Mouse (Mus musculus): ENCODE data around the gene Stat2. TPM values are rescaled to one million over a fixed set of nuclear protein-coding genes. Genes with fewer than 3 reads are reported as not detected.

The Stat2 gene
- total RNA-seq (2014; fragmentation: Nextera tagmentation) = 24.3 and 35.7 TPM in 2 replicates
- 8.1 and 9.0 TPM in 2 replicates for total RNA-seq (2017)

DNA sequence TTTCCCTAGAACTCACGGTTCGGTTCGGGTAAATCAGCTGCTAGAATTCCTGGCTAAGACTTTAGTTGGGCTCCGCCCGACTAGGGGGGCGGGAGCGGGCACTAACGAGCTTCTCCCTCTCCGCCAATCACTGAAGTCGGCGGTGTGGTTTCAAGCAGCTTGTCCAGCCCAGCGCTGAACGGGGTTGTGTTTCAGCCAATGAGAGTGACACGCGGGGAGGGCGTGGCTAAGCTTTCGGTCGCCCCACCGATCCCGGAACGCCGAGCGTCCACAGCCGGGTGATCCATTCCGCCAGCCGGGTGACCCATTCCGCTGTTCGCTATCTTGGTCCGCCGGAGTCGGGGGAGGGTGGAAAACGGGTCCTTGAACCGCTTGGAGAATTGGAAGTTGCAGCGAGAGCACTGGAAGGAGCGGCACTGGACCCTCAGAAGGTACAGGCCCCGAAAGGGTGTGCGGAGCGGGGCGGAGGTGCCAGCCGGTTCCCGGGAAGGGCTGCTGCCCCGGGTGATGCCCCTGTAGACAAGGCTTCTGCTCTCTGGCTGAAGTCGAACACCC is at the start of gene Stat2:
Gene Stat2, plus strand, starts transcription at position 273 of the 555 bp plus-strand sequence.
- ATAC-seq (replicated peaks; ENCODE audit: low FRiP score, low TSS enrichment, poor library complexity, severe bottlenecking) = peak; percentile 98

DNA sequence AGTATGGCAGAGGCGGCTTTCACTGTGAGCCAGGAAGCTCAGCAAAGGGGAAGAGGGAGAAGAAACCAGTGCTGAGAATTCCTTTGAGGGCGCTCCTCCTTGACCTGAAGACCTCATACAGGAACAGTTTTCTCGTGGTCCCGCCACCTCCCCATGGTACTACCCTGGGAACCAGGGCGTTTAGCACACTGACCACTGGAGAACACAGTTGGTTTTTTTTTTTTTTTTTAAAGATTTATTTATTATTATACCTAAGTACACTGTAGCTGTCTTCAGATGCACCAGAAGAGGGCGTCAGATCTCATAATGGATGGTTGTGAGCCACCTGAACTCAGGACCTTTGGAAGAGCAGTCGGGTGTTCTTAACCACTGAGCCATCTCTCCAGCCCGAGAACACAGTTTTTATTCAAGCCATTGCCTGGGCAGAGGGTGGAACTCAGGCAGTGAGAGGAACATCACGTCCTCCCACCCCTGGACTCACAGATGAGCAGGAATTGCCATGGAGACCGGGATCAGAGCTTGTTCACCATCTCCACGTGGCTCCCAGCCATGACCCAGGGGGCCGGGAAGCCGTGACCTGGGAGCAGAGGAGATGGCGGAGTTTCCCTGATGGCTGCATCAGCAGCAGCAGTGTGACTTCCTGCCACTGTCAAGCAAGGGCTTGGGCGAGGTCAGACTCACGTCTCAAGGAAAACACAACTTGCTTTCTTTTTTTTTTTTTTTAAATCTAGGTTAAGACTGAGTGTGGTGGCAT is 48.6 kb upstream of the Stat2 start:
- ATAC-seq (replicated peaks; ENCODE audit: low FRiP score, low TSS enrichment, poor library complexity, severe bottlenecking) = no peak

DNA sequence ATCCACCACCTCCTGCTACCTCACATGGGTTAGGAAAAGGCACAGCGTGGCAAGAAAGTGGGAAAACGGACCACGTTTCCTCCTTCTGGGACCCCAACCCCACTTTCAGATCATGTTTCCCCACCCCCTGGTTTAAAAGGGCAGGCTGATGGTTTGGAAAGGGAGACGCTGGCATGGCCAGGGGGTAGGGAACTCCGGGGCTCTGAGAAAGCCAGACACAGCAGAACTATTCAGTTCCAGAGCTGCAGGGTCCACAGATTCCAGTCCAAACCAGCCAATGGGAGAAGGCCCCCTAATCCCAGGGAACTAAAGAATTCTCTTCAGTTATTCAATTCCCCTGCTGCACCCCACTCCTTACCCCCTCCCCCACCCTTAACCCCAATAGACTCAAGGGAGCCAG is 45.3 kb upstream of the Stat2 start:
- ATAC-seq (replicated peaks; ENCODE audit: low FRiP score, low TSS enrichment, poor library complexity, severe bottlenecking) = no peak

DNA sequence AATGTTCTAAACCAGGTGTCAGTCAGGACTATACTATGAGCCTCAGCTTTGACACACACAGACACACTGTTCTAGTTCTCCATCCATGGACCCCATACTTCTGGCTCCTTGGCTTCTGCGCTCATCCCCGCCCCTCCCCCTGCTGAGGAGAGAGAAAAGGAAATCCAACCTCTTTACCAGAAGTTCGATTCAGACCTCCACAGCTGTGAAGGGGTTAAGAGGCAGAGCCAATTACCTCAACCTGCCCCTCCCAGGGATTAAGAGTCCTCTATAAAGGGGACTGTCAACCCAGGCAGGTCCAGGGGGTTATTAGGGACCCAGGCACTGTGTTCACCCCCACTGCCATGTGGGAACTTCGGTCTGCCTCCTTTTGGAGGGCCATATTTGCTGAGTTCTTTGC is 44.8 kb upstream of the Stat2 start, which contains the start of gene Mip:
Gene Mip, plus strand, starts transcription at position 301 of the 400 bp plus-strand sequence.
- ATAC-seq (replicated peaks; ENCODE audit: low FRiP score, low TSS enrichment, poor library complexity, severe bottlenecking) = no peak

DNA sequence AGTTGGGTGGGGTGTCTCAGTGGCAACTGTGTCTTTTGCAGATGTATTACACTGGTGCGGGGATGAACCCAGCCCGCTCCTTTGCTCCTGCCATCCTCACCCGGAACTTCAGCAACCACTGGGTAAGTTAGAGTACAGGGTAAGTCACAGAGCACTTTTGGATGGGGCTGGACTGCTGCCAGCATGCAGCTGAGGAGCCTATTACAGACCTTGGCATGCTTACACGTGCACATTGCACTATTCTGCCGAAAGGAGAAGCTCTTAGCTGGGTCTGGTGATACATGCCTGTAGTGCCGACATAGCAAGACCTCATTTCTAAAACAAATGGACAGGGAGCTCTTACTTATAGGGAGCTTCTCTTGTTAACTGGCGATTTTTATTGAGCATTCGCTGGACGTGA is 42.8 kb upstream of the Stat2 start:
- peak; percentile 35; the same call in 1 of the 2 replicates for ATAC-seq (replicated peaks; ENCODE audit: low FRiP score, low TSS enrichment, poor library complexity, severe bottlenecking)

DNA sequence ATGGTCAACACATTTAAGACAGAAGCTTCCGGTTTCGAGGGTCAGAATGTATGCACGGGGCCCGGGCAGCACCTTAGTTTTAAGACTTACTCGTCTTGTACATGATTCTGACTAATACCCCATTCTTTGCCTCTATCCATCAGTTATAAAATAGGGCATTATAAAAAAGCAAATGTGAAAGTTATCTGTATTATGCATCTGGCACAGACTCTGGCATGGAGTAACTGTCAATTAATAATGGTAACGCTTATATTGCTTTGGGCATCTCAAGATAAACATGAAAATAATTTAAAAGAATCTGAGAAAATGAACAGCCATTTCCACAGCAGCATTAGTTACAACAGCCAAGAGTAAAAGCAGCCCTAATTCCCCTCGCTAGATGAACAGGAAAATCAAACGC is 42.4 kb upstream of the Stat2 start:
- ATAC-seq (replicated peaks; ENCODE audit: low FRiP score, low TSS enrichment, poor library complexity, severe bottlenecking) = 0 out of 2 replicates have a peak, but pooled peaks have one; percentile 24

DNA sequence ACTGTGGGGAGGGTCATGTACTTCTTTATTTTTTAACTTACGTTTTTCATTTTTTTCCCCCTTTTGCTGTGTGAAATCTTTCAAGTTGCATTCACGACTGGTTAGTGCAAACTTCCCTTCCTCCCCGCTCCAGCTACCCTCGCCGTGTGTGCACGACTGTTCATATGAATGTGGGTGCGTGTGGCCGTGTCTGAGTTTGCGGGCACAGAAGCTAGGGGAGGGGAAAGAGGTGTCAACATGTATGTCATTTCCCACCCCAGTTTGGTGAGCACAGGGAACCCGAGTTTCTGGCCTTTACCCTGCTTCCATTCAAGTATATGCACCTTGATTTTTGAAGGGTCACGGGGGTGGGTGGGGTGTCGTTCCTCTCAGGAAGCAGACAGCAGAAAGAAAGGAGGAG is 39.8 kb upstream of the Stat2 start:
- ATAC-seq (replicated peaks; ENCODE audit: low FRiP score, low TSS enrichment, poor library complexity, severe bottlenecking) = no peak

DNA sequence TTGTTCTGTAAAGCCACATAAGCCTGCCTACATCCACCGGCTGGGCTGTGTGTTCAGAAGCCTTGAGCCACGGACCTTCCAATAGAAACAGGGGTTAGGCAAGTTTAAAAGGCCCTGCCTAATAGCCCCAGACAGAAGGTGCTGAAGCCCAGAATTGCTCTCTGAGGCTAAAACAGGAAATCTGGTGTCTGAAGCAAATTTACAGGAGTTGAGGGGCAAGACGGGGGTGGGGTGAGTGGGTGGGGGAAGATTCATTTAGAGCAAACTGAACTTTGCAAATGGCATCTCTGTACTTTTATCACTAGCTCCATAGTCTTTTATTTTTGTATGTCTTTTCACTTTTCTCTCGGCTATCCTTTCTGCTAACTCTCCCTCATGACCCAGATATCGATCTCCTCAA is 39.2 kb upstream of the Stat2 start:
- ATAC-seq (replicated peaks; ENCODE audit: low FRiP score, low TSS enrichment, poor library complexity, severe bottlenecking) = no peak

DNA sequence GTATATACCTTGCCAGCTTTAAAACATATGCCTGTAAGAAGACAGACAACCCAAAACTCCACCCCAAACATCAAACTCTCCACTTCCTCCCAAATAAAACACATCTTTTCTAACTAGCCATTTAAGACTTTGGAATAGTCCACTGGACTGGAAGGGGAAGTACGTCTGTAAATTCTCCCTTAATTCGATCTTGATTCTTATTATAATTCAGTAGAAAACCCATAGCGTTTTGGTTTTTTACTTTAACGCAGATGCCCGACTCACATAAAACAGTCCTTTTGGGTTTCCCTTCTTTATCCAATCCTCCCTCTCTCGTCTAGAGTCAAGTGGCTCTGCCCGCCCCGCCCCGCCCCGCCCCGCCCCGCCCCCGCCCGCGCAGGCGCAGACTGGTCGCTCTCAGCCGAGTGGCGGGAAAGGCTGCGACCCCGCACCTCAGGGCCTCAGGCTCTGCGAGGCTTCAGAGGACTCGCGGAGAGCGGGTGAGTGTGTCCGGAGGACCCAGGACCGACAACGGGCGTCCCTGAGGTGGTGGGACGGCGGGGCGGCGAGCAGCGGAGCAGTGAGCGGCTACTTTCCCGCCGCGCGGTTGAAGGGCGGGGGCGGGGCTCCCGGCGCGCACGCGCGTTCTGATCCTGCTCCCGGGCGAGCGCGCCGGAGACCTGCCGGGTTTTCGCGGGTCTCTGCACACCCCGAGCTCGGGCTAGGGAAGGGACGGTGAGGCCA is 38.5 kb upstream of the Stat2 start, which contains the start of gene Timeless:
Gene Timeless, plus strand, starts transcription at position 369 of the 723 bp plus-strand sequence.
- ATAC-seq (replicated peaks; ENCODE audit: low FRiP score, low TSS enrichment, poor library complexity, severe bottlenecking) = peak; percentile 46

DNA sequence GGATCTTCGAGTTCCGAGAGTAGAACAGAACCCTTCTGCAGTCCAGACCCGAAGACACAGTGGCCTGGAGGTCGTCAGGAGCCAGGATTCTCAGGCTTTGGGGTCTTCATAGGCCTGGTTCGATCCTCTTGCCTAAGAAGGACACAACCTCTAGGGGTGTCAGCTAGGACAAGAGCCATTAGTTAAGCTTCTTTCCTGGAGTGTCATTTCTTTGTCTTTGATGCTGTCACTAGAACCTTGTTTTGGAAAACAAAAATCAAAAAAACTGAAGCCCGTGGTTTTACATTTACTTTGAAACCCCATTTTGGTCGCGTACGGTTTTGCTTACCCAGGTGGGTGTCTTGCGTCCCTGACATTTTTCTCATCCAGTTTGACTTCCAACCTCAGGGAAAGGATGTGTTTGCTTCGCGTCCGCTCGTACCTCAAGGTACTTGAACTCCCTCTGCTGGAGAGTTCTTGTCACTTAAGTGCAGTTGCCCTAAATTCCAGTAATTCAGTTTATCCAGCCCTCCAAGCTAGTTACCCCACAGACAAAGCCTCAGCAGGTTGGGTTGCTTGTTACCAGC is 37.9 kb upstream of the Stat2 start:
- peak; percentile 69 for ATAC-seq (replicated peaks; ENCODE audit: low FRiP score, low TSS enrichment, poor library complexity, severe bottlenecking)

DNA sequence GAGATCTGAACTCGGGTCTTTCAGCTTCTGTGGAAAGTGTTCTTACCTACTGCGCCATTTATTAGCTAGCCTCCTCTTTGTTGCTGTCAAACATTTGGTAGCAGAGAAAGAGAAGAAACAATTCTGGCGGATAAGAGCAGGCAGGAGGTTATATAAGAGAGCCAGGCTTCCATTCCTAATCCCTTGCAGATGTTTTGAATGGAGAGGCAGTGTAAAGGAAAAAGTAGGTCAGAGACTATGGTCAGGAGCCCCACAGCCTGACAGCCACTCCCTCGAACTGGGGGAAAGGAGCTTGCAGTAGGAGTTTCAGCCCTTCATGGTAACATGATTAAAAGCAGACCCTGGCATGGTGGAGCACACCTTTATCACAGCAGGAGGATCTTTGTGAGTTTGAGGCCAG is 34.0 kb upstream of the Stat2 start:
- ATAC-seq (replicated peaks; ENCODE audit: low FRiP score, low TSS enrichment, poor library complexity, severe bottlenecking) = no peak

DNA sequence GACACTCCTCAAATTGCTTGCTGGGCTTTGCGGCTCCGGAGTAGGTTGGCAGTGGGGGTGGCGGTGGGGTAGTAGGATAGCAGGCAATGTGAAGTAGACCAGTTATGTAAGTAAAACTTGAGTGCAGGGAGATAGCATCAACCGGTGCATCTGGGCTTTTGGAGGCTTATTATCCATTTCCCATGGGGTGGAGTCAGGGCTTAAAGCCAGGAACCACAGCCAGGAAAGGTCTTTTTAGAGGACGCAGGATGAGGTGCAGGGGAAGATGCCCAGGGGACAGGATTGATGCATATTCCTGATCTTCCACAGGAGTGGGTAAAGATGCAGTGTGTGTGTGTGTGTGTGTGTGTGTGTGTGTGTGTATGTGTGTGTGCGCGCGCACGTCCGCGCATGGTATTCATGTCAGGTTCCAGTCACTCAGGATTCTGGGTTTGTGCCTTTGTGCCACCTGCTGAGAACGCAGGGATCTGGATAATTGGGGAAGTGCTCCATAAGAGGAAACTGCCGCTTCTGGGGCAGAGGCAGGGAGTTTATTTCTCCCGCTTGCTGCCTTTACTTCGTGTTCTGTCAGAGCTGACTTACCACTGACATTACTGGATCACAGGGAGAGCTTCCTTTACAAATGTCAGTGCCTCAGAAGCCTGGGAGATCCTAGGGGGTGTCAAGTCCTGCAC is 32.4 kb upstream of the Stat2 start:
- ATAC-seq (replicated peaks; ENCODE audit: low FRiP score, low TSS enrichment, poor library complexity, severe bottlenecking) = peak; percentile 69

DNA sequence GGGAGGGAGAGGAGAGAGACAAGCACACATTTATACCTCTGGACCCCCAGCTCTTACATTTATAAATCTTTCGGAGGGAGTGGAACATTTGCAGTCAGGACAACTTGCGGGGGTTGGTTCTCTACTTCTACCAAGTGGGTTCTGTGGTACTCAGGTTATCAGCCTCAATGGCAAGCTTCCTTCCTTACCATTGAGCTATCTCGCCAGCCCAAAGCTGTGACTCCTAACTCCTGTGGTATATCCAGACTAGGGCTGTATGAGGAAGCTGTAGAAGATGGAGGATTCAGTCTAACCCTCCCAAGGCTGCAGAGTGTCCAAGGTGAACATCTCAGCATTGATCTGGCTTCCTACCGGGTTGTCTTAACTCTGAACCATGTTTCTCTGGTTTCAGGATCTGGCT is 31.2 kb upstream of the Stat2 start:
- ATAC-seq (replicated peaks; ENCODE audit: low FRiP score, low TSS enrichment, poor library complexity, severe bottlenecking) = no peak

DNA sequence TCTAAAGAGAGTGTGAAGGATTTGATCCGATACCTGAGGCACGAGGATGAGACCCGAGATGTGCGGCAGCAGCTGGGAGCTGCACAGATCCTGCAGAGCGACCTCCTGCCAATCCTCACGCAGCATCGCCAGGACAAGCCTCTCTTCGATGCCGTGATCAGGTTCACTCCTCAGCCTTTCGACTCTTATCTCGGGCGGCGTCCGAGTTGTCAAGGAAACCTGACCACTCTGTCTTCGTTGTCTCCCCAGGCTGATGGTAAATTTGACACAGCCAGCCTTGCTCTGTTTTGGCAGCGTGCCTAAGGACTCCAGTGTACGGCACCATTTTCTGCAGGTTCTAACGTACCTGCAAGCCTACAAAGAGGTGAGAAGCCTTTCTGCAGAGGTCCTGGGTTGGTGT is 30.2 kb upstream of the Stat2 start:
- ATAC-seq (replicated peaks; ENCODE audit: low FRiP score, low TSS enrichment, poor library complexity, severe bottlenecking) = peak; percentile 82

DNA sequence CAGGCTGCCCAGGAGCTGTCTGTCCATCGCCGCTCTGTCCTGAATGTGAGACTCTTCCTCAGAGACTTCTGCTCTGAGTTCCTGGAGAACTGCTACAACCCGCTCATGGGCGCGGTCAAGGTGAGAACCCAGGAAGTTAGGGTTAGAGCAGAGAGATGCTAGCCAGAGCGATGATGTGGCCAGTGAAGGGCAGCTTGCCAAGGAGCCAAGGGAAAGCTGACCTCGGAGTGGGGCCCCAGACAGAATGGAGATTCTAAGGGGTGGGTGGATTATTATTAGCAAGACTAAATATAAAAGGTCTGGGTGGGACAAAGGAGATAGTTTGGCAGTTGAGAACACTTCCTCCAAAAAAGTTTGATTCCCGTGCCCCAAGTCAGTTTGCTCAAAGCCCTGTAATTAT is 27.1 kb upstream of the Stat2 start:
- ATAC-seq (replicated peaks; ENCODE audit: low FRiP score, low TSS enrichment, poor library complexity, severe bottlenecking) = no peak

DNA sequence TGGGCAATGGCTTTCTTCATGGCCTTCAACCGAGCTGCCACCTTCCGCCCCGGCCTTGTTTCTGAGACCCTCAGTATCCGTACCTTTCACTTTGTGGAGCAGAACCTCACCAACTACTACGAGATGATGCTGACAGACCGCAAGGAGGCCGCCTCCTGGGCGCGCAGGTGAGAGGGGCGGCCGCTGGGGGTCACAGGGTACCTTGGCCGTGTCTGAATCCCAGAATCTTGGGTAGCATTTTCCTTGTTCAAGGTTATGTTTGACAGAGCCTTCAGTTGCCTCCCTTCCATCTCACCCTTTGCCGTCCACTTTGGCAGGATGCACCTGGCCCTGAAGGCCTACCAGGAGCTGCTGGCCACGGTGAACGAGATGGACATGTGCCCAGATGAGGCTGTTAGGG is 26.2 kb upstream of the Stat2 start:
- no peak for ATAC-seq (replicated peaks; ENCODE audit: low FRiP score, low TSS enrichment, poor library complexity, severe bottlenecking)

DNA sequence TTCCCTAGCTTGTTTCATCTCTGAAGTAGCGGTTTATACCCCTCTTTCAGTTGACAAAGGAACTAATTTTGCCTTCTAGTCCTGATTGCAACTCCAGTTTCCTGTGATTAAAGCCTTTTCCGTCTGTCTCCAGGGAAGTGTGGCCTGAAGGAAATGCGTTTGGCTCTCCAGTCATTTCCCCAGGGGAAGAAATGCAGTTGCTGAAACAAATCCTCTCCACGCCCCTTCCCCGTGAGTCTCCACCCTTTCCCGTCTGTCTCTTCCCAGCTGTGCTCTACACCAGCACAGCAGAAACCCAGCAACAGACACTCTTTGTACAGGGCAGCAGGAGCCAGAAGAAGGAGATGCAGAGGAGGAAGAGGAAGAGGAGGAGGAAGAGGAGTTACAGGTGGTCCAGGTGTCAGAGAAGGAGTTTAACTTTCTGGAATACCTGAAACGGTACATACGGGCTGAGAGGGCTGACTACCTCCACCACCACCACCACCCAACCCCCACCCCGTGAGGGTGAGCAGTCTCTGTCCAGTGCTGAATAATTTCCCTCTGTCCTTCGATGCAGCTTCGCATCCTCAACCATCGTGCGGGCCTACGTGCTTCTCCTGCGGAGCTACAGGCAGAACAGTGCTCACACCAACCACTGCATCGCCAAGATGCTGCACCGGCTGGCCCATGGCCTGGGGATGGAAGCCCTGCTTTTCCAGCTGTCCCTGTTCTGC is 23.2 kb upstream of the Stat2 start:
- ATAC-seq (replicated peaks; ENCODE audit: low FRiP score, low TSS enrichment, poor library complexity, severe bottlenecking) = no peak

DNA sequence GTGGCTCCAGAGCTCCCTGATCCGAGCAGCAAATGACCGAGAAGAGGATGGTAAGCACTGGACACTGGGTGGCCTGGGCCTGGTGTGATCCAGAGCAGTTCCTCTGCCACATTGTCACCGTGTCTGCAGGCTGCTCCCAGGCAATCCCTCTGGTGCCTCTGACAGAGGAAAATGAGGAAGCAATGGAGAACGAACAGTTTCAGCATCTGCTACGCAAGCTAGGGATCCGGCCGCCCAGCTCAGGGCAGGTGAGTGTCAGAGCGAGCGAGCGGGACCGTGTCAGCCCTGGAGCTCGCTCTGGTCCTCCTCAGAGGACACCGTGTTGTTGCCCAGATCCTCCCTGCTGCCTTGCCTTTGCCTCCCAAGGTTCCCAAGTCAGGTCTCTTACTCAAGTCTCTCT is 19.8 kb upstream of the Stat2 start:
- ATAC-seq (replicated peaks; ENCODE audit: low FRiP score, low TSS enrichment, poor library complexity, severe bottlenecking) = no peak

DNA sequence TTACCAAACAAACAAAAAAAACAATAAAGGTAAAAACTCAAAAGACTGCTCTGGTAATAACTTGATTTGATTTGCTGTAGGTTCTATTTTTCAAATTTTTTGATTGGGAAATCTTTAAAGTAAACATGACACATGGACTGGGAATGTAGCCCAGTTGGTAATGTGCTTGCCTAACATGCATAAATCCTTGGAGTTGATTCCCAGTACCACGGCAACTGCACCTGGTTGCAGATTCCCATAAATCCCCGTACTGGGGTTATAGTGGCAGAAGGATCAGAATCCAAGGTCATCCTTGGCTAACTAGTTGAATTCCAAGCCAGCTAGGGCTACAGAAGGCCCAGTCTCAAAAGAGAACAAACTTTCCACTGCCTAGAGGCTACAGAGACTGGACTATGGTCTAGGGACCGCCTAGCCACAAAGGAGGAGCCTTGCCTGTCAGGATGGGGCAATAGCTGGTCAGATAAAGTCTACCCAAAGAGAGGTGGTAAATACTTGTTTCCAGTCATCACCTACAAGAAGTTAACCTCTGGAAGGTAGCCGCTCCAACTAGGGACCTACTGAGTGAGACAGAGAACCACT is 16.6 kb upstream of the Stat2 start, which contains the start of gene Apon:
Gene Apon, plus strand, starts transcription at position 420 of the 579 bp plus-strand sequence.
- no peak for ATAC-seq (replicated peaks; ENCODE audit: low FRiP score, low TSS enrichment, poor library complexity, severe bottlenecking)

Data from megakaryocyte-erythroid progenitor cell, adult 5-6 weeks (primary cell).